Mouse (Mus musculus) gastrocnemius, adult 8-10 months (tissue): ENCODE data around the gene St7l. TPM values are rescaled to one million over a fixed set of nuclear protein-coding genes. Genes with fewer than 3 reads are reported as not detected.

Experiments used
- DNase-seq, 2 experiments: peaks; one replicate each; pipeline ENCODE4 v3.0.0; 2022; ENCODE audit warnings: low spot score in 2 of 2
- total RNA-seq, 4 experiments: library from RNA; stranded (reverse); gene quantifications; 2 replicates each; pipeline ENCODE4 v1.2.4; 2022

Gene St7l
- total RNA-seq, 4 experiments from 2014 or later, result 18.3 to 27.3 (median 21.0) TPM

GRCm38 (mm10) chr3:104963331-104964276 lies 99.8 kb downstream of the St7l start:
- DNase-seq, result no peak

GRCm38 (mm10) chr3:104965070-104965855 lies 101.5 kb downstream of the St7l start:
- no peak for DNase-seq

- no peak for DNase-seq
Observed at GRCm38 (mm10) chr3:104965991-104966554, 102.3 kb downstream of the St7l start.

GRCm38 (mm10) chr3:104967548-104968300 lies 103.9 kb downstream of the St7l start:
- DNase-seq, result peak; percentile 84 to 87

Other genes with a start within 250 kb of the St7l start
- gene Slc16a1, start 225.3 kb upstream of the St7l start, total RNA-seq, result 10 to 100 TPM; 22.5 to 27.1 (median 24.3) TPM
- 10 to 100 TPM; 33.3 to 41.9 (median 35.3) TPM for gene Ppm1j, start 82.9 kb upstream of the St7l start, total RNA-seq
- gene Fam19a3, start 82.2 kb upstream of the St7l start, total RNA-seq, result 1 to 10 TPM; 1.9 to 3.2 (median 2.6) TPM
- 10 to 100 TPM; 30.2 to 33.5 (median 32.0) TPM for gene Rhoc, start 75.6 kb upstream of the St7l start, total RNA-seq
- under 1 TPM; 0.32 to 0.92 (median 0.54) TPM for gene Mov10, start 45.4 kb upstream of the St7l start, total RNA-seq
- gene Capza1, start 500 bp downstream of the St7l start, total RNA-seq, result 10 to 100 TPM in 3 of 4 experiments, 1 to 10 TPM in 1; 9.9 to 16.3 (median 14.5) TPM
- under 1 TPM; 0.07 to 0.46 (median 0.10) TPM for gene Wnt2b, start 97.9 kb downstream of the St7l start, total RNA-seq
- gene Cttnbp2nl, start 189.1 kb downstream of the St7l start, total RNA-seq, result 1 to 10 TPM; 2.7 to 5.5 (median 4.0) TPM
- gene 4930564D02Rik, start 202.8 kb downstream of the St7l start, total RNA-seq, result not detected